Mouse (Mus musculus) kidney, postnatal 0 days (tissue): ENCODE data around the gene Gm37240. TPM values are rescaled to one million over a fixed set of nuclear protein-coding genes. Genes with fewer than 3 reads are reported as not detected.

ENCODE experiments used
- ATAC-seq: fragments of 200-750 bp; cut with Nextera tagmentation; replicated peaks from 2 replicates; pipeline ENCODE4 v1.8.0; 2017; ENCODE audit warnings: low read depth, moderate number of reproducible peaks, moderate TSS enrichment, moderate library complexity; ENCODE audit not compliant: low FRiP score
- DNase-seq: peaks from one replicate; pipeline ENCODE4 v3.0.0-alpha.2; 2016; ENCODE audit warnings: low spot score
- H3K27ac ChIP-seq: fragments of 300-500 bp; sonication (generic); 2 replicates; pipeline ENCODE4 v1.5.1; 2014; ENCODE audit warnings: mild to moderate bottlenecking
- H3K27me3 ChIP-seq: fragments of 300-500 bp; sonication (generic); 2 replicates; pipeline ENCODE4 v1.6.1; 2014; ENCODE audit warnings: low read length, mixed read lengths; ENCODE audit not compliant: insufficient read depth
- H3K36me3 ChIP-seq: fragments of 300-500 bp; sonication (generic); 2 replicates; pipeline ENCODE4 v1.6.1; 2014; ENCODE audit warnings: low read length, mixed read lengths; ENCODE audit not compliant: insufficient read depth
- H3K4me1 ChIP-seq: fragments of 300-500 bp; sonication (generic); replicated peaks from 2 replicates; pipeline ENCODE4 v1.6.1; 2014; ENCODE audit warnings: antibody characterized with exemption, low read length, mixed read lengths; ENCODE audit not compliant: insufficient read depth
- H3K4me2 ChIP-seq: fragments of 300-500 bp; sonication (generic); 2 replicates; pipeline ENCODE4 v1.6.1; 2014; ENCODE audit warnings: mild to moderate bottlenecking, low read length, moderate library complexity, mixed read lengths
- H3K4me3 ChIP-seq: fragments of 300-500 bp; sonication (generic); replicated peaks from 2 replicates; pipeline ENCODE4 v1.5.1; 2014; ENCODE audit warnings: low read depth, low read length
- H3K9ac ChIP-seq: fragments of 300-500 bp; sonication (generic); 2 replicates; pipeline ENCODE4 v1.6.1; 2014; ENCODE audit warnings: low read depth, low read length
- H3K9me3 ChIP-seq: fragments of 300-500 bp; sonication (generic); replicated peaks from 2 replicates; pipeline ENCODE4 v1.6.1; 2016; ENCODE audit warnings: low read length, inconsistent platforms, mixed read lengths
- CTCF ChIP-seq: IDR thresholded peaks from 2 replicates; pipeline ENCODE4 v1.5.1; 2016; ENCODE audit warnings: antibody characterized with exemption, low read depth, mild to moderate bottlenecking, moderate library complexity
- WGBS: fragments of 180-500 bp; shearing (Covaris S2); extraction: QIAGEN DNeasy Blood & Tissue Kit; methylation state at CpG from one replicate; pipeline ENCODE4 v1.1.7; 2014; 5-methylcytosine and 5-hydroxymethylcytosine counted together
- microRNA counts: library from miRNA; unstranded; fragments of <30 nt; microRNA quantifications from one replicate; lab custom pipeline; 2015
- microRNA-seq: library from miRNA; unstranded; fragments of <30 nt; microRNA quantifications from one replicate; pipeline ENCODE4, GENCODE M21; 2016
- polyA plus RNA-seq: library from polyadenylated mRNA; unstranded; fragments of >200 nt; fragmentation: Nextera tagmentation; extraction: Ambion mirVana; gene quantifications from 2 replicates; pipeline ENCODE4 v1.2.1, GENCODE M21; 2015

Gm37240 gene
- polyA plus RNA-seq, 1 experiment from 2014 or later, result 10.8 TPM

GRCm38 (mm10) chr3:84449015-84449414 lies 1438.3 kb downstream of the Gm37240 start:
- Histone ChIP-seq H3K4me3 (no peak overlapping the region), H3K9me3 (no peaks in the 10 kb centered on the region), H3K27me3 (no peaks in the 10 kb centered on the region), H3K4me2 (no peak overlapping the region), H3K36me3 (no peaks in the 10 kb centered on the region), H3K4me1 (no peaks in the 10 kb centered on the region), H3K9ac (no peak overlapping the region), H3K27ac (no peak overlapping the region)
- ATAC-seq (no peak), DNase-seq (no peak)
- 68% methylated on average over 9 of the region's 9 CpGs for WGBS
- no peak for TF ChIP-seq CTCF

GRCm38 (mm10) chr3:84447803-84448202 lies 1439.5 kb downstream of the Gm37240 start:
- H3K4me1 ChIP-seq, result no peaks in the 10 kb centered on the region
- no peak overlapping the region for H3K4me3 ChIP-seq
- DNase-seq (no peak), ATAC-seq (no peak)
- no peak overlapping the region for H3K4me2 ChIP-seq
- H3K9ac ChIP-seq, result no peak overlapping the region
- no peaks in the 10 kb centered on the region for H3K9me3 ChIP-seq
- H3K27ac ChIP-seq, result no peak overlapping the region
- no peaks in the 10 kb centered on the region for H3K36me3 ChIP-seq
- WGBS, result 68% methylated on average over 5 of the region's 5 CpGs
- TF ChIP-seq CTCF, result no peak
- no peaks in the 10 kb centered on the region for H3K27me3 ChIP-seq

MicroRNAs encoded within 50 kb of the gene (microRNA counts, 519-probe panel; counts per million panel counts)
- 330 counts per million, percentile 68 among the panel's probes with 10 or more counts for microRNA mmu-miR-466k (lab: Ali Mortazavi, UCI)

Small RNA genes lying within 50 kb of the gene (microRNA-seq; reads per million reads assigned to microRNA genes)
- not detected for gene Mir466k

Other genes starting within 250 kb of the Gm37240 start
- gene Fam160a1, start 70.2 kb downstream of the Gm37240 start, polyA plus RNA-seq, result 5.5 and 6.8 TPM in 2 replicates
- 4.5 and 5.0 TPM in 2 replicates for gene Glt28d2, start within 50 bp of the Gm37240 start, polyA plus RNA-seq
- gene Sh3d19, start 83.6 kb upstream of the Gm37240 start, polyA plus RNA-seq, result 24.2 and 29.0 TPM in 2 replicates
- not detected in 2 replicates for gene Prss48, start 115.0 kb upstream of the Gm37240 start, polyA plus RNA-seq